Mouse (Mus musculus): ENCODE measurements around the gene C130026I21Rik. TPM values are rescaled to one million over a fixed set of nuclear protein-coding genes. Genes with fewer than 3 reads are reported as not detected.
"Not testable (repeated sequence)": the region's sequence is repeated elsewhere in the genome, so short reads cannot be mapped to it uniquely, and the experiment has no call there.

The C130026I21Rik gene
- polyA plus RNA-seq, 1 experiment from 2014 or later = 0.43 TPM

DNA sequence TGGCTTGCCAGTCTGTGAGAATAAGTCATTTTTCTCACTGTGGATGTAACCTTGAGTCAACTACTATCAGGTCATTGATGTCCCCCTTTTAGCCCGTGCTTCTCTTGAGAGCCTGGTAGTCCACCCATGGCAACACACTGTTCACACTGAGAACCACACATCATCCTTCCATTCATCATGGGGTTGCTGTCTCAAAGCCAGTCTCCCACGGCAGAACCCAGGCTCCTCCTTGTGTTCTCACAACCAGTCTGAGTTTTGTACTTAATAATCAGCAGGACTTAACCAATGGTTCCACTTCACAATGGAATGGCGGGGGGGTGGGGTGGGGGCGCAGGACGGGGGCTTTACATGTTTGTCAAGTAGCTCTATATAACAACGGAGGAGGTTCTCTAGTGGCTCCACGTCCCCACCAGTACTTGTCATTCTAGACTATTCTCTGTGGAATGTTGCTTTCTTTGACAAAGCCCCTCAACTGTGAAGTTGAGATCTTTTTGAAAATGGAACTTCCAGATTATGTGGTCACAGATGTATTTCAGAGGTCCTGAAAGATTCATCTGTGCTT is 177.3 kb downstream of the C130026I21Rik start:
- H3K4me3 ChIP-seq (ENCODE audit: low read length); H3K4me1 ChIP-seq (ENCODE audit: control insufficient read depth, insufficient read depth, low read length); H3K9me3 ChIP-seq (replicated peaks; ENCODE audit: control insufficient read depth, low read length); H3K4me2 ChIP-seq (ENCODE audit: low read depth, low read length); H3K36me3 ChIP-seq (ENCODE audit: control insufficient read depth, insufficient read depth); H3K27ac ChIP-seq (ENCODE audit: low read length); H3K9ac ChIP-seq (ENCODE audit: low read length); H3K27me3 ChIP-seq (ENCODE audit: control insufficient read depth, insufficient read depth, low read length); ATAC-seq (replicated peaks; ENCODE audit: extremely low read depth, insufficient read depth, low FRiP score): not testable (repeated sequence)
- 70% methylated on average over 6 of the region's 7 CpGs for WGBS

- not testable (repeated sequence) for H3K9me3 ChIP-seq (replicated peaks; ENCODE audit: control insufficient read depth, low read length); H3K27me3 ChIP-seq (ENCODE audit: control insufficient read depth, insufficient read depth, low read length); H3K4me3 ChIP-seq (ENCODE audit: low read length); ATAC-seq (replicated peaks; ENCODE audit: extremely low read depth, insufficient read depth, low FRiP score); H3K4me1 ChIP-seq (ENCODE audit: control insufficient read depth, insufficient read depth, low read length); H3K4me2 ChIP-seq (ENCODE audit: low read depth, low read length); H3K9ac ChIP-seq (ENCODE audit: low read length); H3K36me3 ChIP-seq (ENCODE audit: control insufficient read depth, insufficient read depth); H3K27ac ChIP-seq (ENCODE audit: low read length)
- 37% methylated on average over 1 of the region's 3 CpGs for WGBS
Measured at GRCm38 (mm10) chr1:85092169-85092568, 178.2 kb downstream of the C130026I21Rik start.

- not testable (repeated sequence) for H3K4me1 ChIP-seq (ENCODE audit: control insufficient read depth, insufficient read depth, low read length); H3K4me3 ChIP-seq (ENCODE audit: low read length); H3K9me3 ChIP-seq (replicated peaks; ENCODE audit: control insufficient read depth, low read length); H3K9ac ChIP-seq (ENCODE audit: low read length); H3K27ac ChIP-seq (ENCODE audit: low read length); H3K4me2 ChIP-seq (ENCODE audit: low read depth, low read length); H3K36me3 ChIP-seq (ENCODE audit: control insufficient read depth, insufficient read depth); H3K27me3 ChIP-seq (ENCODE audit: control insufficient read depth, insufficient read depth, low read length); ATAC-seq (replicated peaks; ENCODE audit: extremely low read depth, insufficient read depth, low FRiP score)
- 33% methylated on average over 1 of the region's 1 CpGs for WGBS
Measured at GRCm38 (mm10) chr1:85086211-85086610, 184.2 kb downstream of the C130026I21Rik start.

GRCm38 (mm10) chr1:85084803-85085202 is 185.6 kb downstream of the C130026I21Rik start:
- WGBS = 43% methylated on average over 3 of the region's 3 CpGs
- H3K4me3 ChIP-seq (ENCODE audit: low read length); ATAC-seq (replicated peaks; ENCODE audit: extremely low read depth, insufficient read depth, low FRiP score): not testable (repeated sequence)

DNA sequence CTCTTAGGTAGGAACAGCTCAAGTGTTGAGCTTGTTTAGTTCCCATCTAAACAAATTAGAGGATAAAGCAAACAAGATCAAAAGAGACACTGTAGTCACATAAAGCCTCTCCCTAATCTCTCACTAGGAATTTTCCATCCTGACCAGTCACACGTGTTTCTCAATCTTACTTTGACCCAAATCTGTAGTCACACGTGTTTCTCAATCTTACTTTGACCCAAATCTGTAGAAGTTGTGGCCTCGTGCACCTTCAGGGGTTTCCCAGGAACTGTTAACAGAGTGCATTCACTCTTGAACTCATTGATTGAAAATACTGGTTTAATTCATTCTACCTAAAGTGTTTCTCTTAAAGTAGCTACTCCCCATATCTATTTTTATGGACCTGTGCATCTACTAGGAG is 197.3 kb downstream of the C130026I21Rik start:
- not testable (repeated sequence) for H3K27me3 ChIP-seq (ENCODE audit: control insufficient read depth, insufficient read depth, low read length); ATAC-seq (replicated peaks; ENCODE audit: extremely low read depth, insufficient read depth, low FRiP score); H3K4me3 ChIP-seq (ENCODE audit: low read length); H3K27ac ChIP-seq (ENCODE audit: low read length); H3K36me3 ChIP-seq (ENCODE audit: control insufficient read depth, insufficient read depth); H3K4me2 ChIP-seq (ENCODE audit: low read depth, low read length); H3K4me1 ChIP-seq (ENCODE audit: control insufficient read depth, insufficient read depth, low read length); H3K9me3 ChIP-seq (replicated peaks; ENCODE audit: control insufficient read depth, low read length); H3K9ac ChIP-seq (ENCODE audit: low read length)
- WGBS = 45% methylated on average over 3 of the region's 3 CpGs

More at GRCm38 (mm10) chr1:85084803-85085202, 185.6 kb downstream of the C130026I21Rik start:
- not testable (repeated sequence) for H3K9me3 ChIP-seq (replicated peaks; ENCODE audit: control insufficient read depth, low read length); H3K27ac ChIP-seq (ENCODE audit: low read length); H3K4me1 ChIP-seq (ENCODE audit: control insufficient read depth, insufficient read depth, low read length); H3K36me3 ChIP-seq (ENCODE audit: control insufficient read depth, insufficient read depth); H3K4me2 ChIP-seq (ENCODE audit: low read depth, low read length); H3K9ac ChIP-seq (ENCODE audit: low read length); H3K27me3 ChIP-seq (ENCODE audit: control insufficient read depth, insufficient read depth, low read length)

DNA sequence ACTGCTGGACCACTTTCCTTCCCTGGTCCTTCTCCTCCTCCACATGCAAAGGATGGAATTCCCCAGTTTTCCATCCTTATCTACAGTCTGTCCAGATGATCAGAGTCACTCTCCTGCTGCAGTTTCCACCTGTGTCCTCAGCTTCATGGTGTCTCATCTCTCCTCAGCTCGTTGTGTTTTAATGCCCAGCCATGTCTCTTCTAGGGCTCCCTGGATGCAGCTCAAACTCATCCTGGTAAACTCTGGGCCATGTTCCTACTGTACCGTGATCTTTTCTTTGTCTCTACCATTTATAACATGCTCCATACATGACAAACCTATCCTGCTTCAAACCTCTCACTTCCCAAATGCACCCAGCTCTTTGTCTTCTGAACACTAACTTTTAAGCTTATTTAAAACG is 198.7 kb downstream of the C130026I21Rik start:
- H3K4me1 ChIP-seq (ENCODE audit: control insufficient read depth, insufficient read depth, low read length); ATAC-seq (replicated peaks; ENCODE audit: extremely low read depth, insufficient read depth, low FRiP score); H3K4me2 ChIP-seq (ENCODE audit: low read depth, low read length); H3K27me3 ChIP-seq (ENCODE audit: control insufficient read depth, insufficient read depth, low read length); H3K4me3 ChIP-seq (ENCODE audit: low read length); H3K9ac ChIP-seq (ENCODE audit: low read length); H3K27ac ChIP-seq (ENCODE audit: low read length); H3K9me3 ChIP-seq (replicated peaks; ENCODE audit: control insufficient read depth, low read length); H3K36me3 ChIP-seq (ENCODE audit: control insufficient read depth, insufficient read depth): not testable (repeated sequence)
- 52% methylated on average over 3 of the region's 3 CpGs for WGBS

DNA sequence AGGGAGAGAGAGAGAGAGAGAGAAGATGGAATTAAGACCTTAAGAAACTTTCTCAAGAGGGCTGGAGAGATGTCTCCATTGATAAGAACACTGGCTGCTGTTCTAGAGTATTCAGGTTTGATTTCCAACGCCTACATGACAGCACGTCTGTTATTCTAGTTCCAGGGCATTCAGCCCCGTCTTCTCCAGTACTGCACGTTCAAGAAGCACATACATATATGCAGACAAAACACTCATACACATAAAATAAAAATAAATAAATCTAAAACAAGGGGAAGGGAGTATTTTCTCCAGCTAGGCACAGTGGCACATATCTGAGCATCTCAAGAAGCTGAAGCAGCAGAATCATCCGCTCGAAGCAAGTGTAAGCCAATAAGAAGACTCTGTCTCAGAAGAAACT is 234.6 kb downstream of the C130026I21Rik start:
- WGBS = 70% methylated on average over 4 of the region's 6 CpGs

DNA sequence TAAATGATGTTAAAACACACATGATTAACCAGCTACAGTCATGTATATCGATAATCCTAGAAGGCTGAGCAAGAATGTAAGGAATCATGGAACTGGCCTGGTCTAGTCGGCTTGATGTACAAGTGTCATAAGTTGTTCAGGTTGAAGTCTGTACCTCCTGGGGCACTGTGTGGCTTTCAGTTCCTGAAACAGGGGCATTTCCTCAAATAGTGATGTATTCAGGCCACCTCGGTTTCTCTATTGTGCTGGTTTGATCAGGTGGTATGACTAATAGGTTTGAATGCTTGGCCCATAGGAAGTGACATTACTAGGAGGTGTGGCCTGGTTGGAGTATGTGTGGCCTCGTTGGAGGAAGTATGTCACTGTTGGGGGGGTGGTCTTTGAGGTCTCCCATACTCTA is 236.0 kb downstream of the C130026I21Rik start:
- H3K27me3 ChIP-seq (ENCODE audit: control insufficient read depth, insufficient read depth, low read length); H3K4me2 ChIP-seq (ENCODE audit: low read depth, low read length); H3K4me1 ChIP-seq (ENCODE audit: control insufficient read depth, insufficient read depth, low read length); H3K9ac ChIP-seq (ENCODE audit: low read length); H3K9me3 ChIP-seq (replicated peaks; ENCODE audit: control insufficient read depth, low read length); ATAC-seq (replicated peaks; ENCODE audit: extremely low read depth, insufficient read depth, low FRiP score); H3K4me3 ChIP-seq (ENCODE audit: low read length); H3K27ac ChIP-seq (ENCODE audit: low read length); H3K36me3 ChIP-seq (ENCODE audit: control insufficient read depth, insufficient read depth): not testable (repeated sequence)
- 73% methylated on average over 3 of the region's 4 CpGs for WGBS

More for the DNA sequence above, 234.6 kb downstream of the C130026I21Rik start:
- H3K36me3 ChIP-seq (ENCODE audit: control insufficient read depth, insufficient read depth); ATAC-seq (replicated peaks; ENCODE audit: extremely low read depth, insufficient read depth, low FRiP score); H3K4me1 ChIP-seq (ENCODE audit: control insufficient read depth, insufficient read depth, low read length); H3K27ac ChIP-seq (ENCODE audit: low read length); H3K9me3 ChIP-seq (replicated peaks; ENCODE audit: control insufficient read depth, low read length); H3K27me3 ChIP-seq (ENCODE audit: control insufficient read depth, insufficient read depth, low read length); H3K9ac ChIP-seq (ENCODE audit: low read length); H3K4me2 ChIP-seq (ENCODE audit: low read depth, low read length); H3K4me3 ChIP-seq (ENCODE audit: low read length): not testable (repeated sequence)

GRCm38 (mm10) chr1:85033616-85034015 is 236.8 kb downstream of the C130026I21Rik start:
- not testable (repeated sequence) for H3K4me3 ChIP-seq (ENCODE audit: low read length); H3K9ac ChIP-seq (ENCODE audit: low read length); H3K9me3 ChIP-seq (replicated peaks; ENCODE audit: control insufficient read depth, low read length); ATAC-seq (replicated peaks; ENCODE audit: extremely low read depth, insufficient read depth, low FRiP score); H3K36me3 ChIP-seq (ENCODE audit: control insufficient read depth, insufficient read depth); H3K4me2 ChIP-seq (ENCODE audit: low read depth, low read length); H3K4me1 ChIP-seq (ENCODE audit: control insufficient read depth, insufficient read depth, low read length); H3K27me3 ChIP-seq (ENCODE audit: control insufficient read depth, insufficient read depth, low read length); H3K27ac ChIP-seq (ENCODE audit: low read length)
- WGBS = 95% methylated on average over 5 of the region's 6 CpGs
